Mouse (Mus musculus) brain, embryonic 18.5 days (tissue): Measurements from ENCODE around the gene Sult2b1.

Experiments
- DNase-seq: peaks from one replicate; pipeline ENCODE4 v3.0.0-alpha.2; 2012; ENCODE audit warnings: low read depth, low spot score

Gene Sult2b1

GRCm38 (mm10) chr7:45784524-45785372 lies at the start of gene Sult2b1:
Gene Sult2b1, minus strand, starts transcription at chr7:45784669.
- DNase-seq: peak; percentile 96

- no peak for DNase-seq
These were observed 49.5 kb upstream of the Sult2b1 start for GRCm38 (mm10) chr7:45833924-45834323.

GRCm38 (mm10) chr7:45833148-45833790 lies 48.8 kb upstream of the Sult2b1 start:
- DNase-seq: no peak

GRCm38 (mm10) chr7:45832428-45832827 lies 48.0 kb upstream of the Sult2b1 start:
- no peak for DNase-seq

- no peak for DNase-seq
These were observed 46.7 kb upstream of the Sult2b1 start for GRCm38 (mm10) chr7:45831128-45831525.

GRCm38 (mm10) chr7:45830427-45831127 lies 46.1 kb upstream of the Sult2b1 start, which contains the start of gene Grwd1:
Gene Grwd1, minus strand, starts transcription at chr7:45830944.
- peak; percentile 87 for DNase-seq

GRCm38 (mm10) chr7:45826631-45827030 lies 42.2 kb upstream of the Sult2b1 start:
- DNase-seq: no peak

- no peak for DNase-seq
These were observed 40.1 kb upstream of the Sult2b1 start, which contains the start of gene Kcnj14 for GRCm38 (mm10) chr7:45824598-45824997. Gene Kcnj14, minus strand, starts transcription at chr7:45824782.

GRCm38 (mm10) chr7:45820913-45821312 lies 36.4 kb upstream of the Sult2b1 start:
- no peak for DNase-seq

GRCm38 (mm10) chr7:45819843-45820242 lies 35.4 kb upstream of the Sult2b1 start:
- DNase-seq: no peak

GRCm38 (mm10) chr7:45815984-45816351 lies 31.5 kb upstream of the Sult2b1 start:
- DNase-seq: no peak

- no peak for DNase-seq
These were observed 31.0 kb upstream of the Sult2b1 start for GRCm38 (mm10) chr7:45815323-45815983.

GRCm38 (mm10) chr7:45814841-45815240 lies 30.4 kb upstream of the Sult2b1 start:
- DNase-seq: no peak

- peak; percentile 100 for DNase-seq
These were observed 29.6 kb upstream of the Sult2b1 start, which contains the start of gene Cyth2 for GRCm38 (mm10) chr7:45813787-45814779. Gene Cyth2, minus strand, starts transcription at chr7:45814581.

- no peak for DNase-seq
These were observed 28.5 kb upstream of the Sult2b1 start for GRCm38 (mm10) chr7:45812921-45813320.

- no peak for DNase-seq
These were observed 25.0 kb upstream of the Sult2b1 start for GRCm38 (mm10) chr7:45809276-45810075.

GRCm38 (mm10) chr7:45808471-45808870 lies 24.0 kb upstream of the Sult2b1 start:
- no peak for DNase-seq

GRCm38 (mm10) chr7:45805941-45806340 lies 21.5 kb upstream of the Sult2b1 start:
- DNase-seq: no peak

GRCm38 (mm10) chr7:45802551-45802950 lies 18.1 kb upstream of the Sult2b1 start:
- DNase-seq: no peak
